In the genomic region with DNA sequence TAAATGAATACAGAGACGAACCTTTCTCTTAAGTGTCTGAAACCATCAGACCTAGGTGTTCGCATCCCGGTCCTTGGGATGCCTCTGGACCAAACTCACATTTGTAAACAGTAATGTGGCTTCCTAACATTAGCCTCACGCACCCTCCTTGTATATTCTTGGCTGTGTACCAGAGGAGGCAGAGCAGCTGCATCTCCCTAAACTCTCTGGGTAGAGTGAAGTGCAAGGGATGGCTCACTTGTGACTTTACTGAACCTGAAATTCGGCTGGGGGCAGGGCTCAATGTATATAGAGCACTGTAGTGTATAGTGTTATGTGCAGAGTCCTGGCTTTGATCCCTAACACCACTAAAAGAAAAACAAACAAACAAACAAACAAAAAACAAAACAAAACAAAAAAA, we compare ENCODE assay signal across 9 mouse cellular contexts. TPM values are rescaled to one million over a fixed set of nuclear protein-coding genes. Genes with fewer than 3 reads are reported as not detected.
DNase-seq lines count a peak whose midpoint lies in the region; ATAC-seq lines count a peak whose summit lies in the region.
"Had no signal": no experiment of that assay in that cellular context is flagged by ENCODE, and none has a peak within 500 bp of the region (broad histone marks: within the 10 kb centered on the region; RNA-seq: fewer than 3 reads in every experiment).

No protein-coding gene starts in this region.

- no peak for DNase-seq in liver, embryonic 11.5 days (ENCODE audit: low spot score)
- DNase-seq in liver, result no peak
- peak; percentile 63 for DNase-seq in embryonic facial prominence, embryonic 14.5 days (ENCODE audit: low spot score)
- DNase-seq in urinary bladder, adult 2 months (ENCODE audit: low spot score), result no peak
- no peak for DNase-seq in adrenal gland, postnatal 25 days
- DNase-seq: lung, postnatal 10 days had no signal

- H3K4me1 ChIP-seq in liver, embryonic 11.5 days (replicated peaks; ENCODE audit: control insufficient read depth, insufficient read depth, low read length), result peaks cover 23% of the 10 kb centered on the region; the same call in 1 of the 2 replicates
- peaks cover 49% of the 10 kb centered on the region for H3K4me1 ChIP-seq in embryonic facial prominence, embryonic 14.5 days (ENCODE audit: control insufficient read depth, insufficient read depth, low read length)
- peaks cover 30% of the 10 kb centered on the region for H3K4me1 ChIP-seq in intestine, embryonic 15.5 days (replicated peaks)
- H3K4me1 ChIP-seq in neural tube, embryonic 15.5 days, result peaks cover 43% of the 10 kb centered on the region

- no peak overlapping the region for H3K27ac ChIP-seq in liver, embryonic 11.5 days (ENCODE audit: low read depth, low read length)
- peak overlapping the region; percentile 87 for H3K27ac ChIP-seq in embryonic facial prominence, embryonic 14.5 days (replicated peaks; ENCODE audit: low read depth, low read length)
- H3K27ac ChIP-seq in intestine, embryonic 15.5 days, result peak overlapping the region; percentile 63; the same call in 1 of the 2 replicates
- H3K27ac ChIP-seq in neural tube, embryonic 15.5 days (replicated peaks), result 0 out of 2 replicates have a peak overlapping the region, but pooled peaks have one; percentile 7

- H3K9ac ChIP-seq in liver, embryonic 11.5 days (ENCODE audit: low read depth, low read length), result no peak overlapping the region
- H3K9ac ChIP-seq in embryonic facial prominence, embryonic 14.5 days (ENCODE audit: low read depth, low read length), result peak overlapping the region; percentile 50
- H3K9ac ChIP-seq in intestine, embryonic 15.5 days, result no peak overlapping the region
- H3K9ac ChIP-seq in neural tube, embryonic 15.5 days (replicated peaks), result no peak overlapping the region

- H3K4me2 ChIP-seq in liver, embryonic 11.5 days, result peak overlapping the region; percentile 82
- peak overlapping the region; percentile 60 for H3K4me2 ChIP-seq in embryonic facial prominence, embryonic 14.5 days (ENCODE audit: low read depth, low read length)
- H3K4me2 ChIP-seq in intestine, embryonic 15.5 days (replicated peaks), result peak overlapping the region; percentile 67
- peak overlapping the region; percentile 64 for H3K4me2 ChIP-seq in neural tube, embryonic 15.5 days

- WGBS in liver, embryonic 11.5 days, result 52% methylated on average over 5 of the region's 5 CpGs
- WGBS in embryonic facial prominence, embryonic 14.5 days, result 28% methylated on average over 5 of the region's 5 CpGs
- 27% methylated on average over 5 of the region's 5 CpGs for whole genome bisulfite sequencing in intestine, embryonic 15.5 days
- 37% methylated on average over 5 of the region's 5 CpGs for WGBS in neural tube, embryonic 15.5 days

- H3K4me3 ChIP-seq in liver, embryonic 11.5 days (ENCODE audit: low read depth, low read length), result no peak overlapping the region
- H3K4me3 ChIP-seq in embryonic facial prominence, embryonic 14.5 days (ENCODE audit: low read depth, low read length), result peak overlapping the region; percentile 36
- H3K4me3 ChIP-seq in intestine, embryonic 15.5 days (replicated peaks), result peak overlapping the region; percentile 32; the same call in 1 of the 2 replicates
- peak overlapping the region; percentile 31; the same call in 1 of the 2 replicates for H3K4me3 ChIP-seq in neural tube, embryonic 15.5 days (replicated peaks)

- H3K36me3 ChIP-seq in liver, embryonic 11.5 days (ENCODE audit: control insufficient read depth, insufficient read depth, low read length), result no peaks in the 10 kb centered on the region
- H3K36me3 ChIP-seq in embryonic facial prominence, embryonic 14.5 days (ENCODE audit: control insufficient read depth, insufficient read depth, low read length), result no peaks in the 10 kb centered on the region
- H3K36me3 ChIP-seq in intestine, embryonic 15.5 days, result no peaks in the 10 kb centered on the region
- H3K36me3 ChIP-seq in neural tube, embryonic 15.5 days, result no peaks in the 10 kb centered on the region

- no peak for ATAC-seq in liver, embryonic 11.5 days (replicated peaks; ENCODE audit: low FRiP score)
- peak; percentile 35; the same call in 1 of the 2 replicates for ATAC-seq in embryonic facial prominence, embryonic 14.5 days (ENCODE audit: low read depth)
- ATAC-seq in intestine, embryonic 15.5 days, result no peak
- no peak for ATAC-seq in neural tube, embryonic 15.5 days (ENCODE audit: low FRiP score)
- ATAC-seq in granulocyte monocyte progenitor cell, adult 5-6 weeks (replicated peaks; ENCODE audit: poor library complexity, severe bottlenecking), result no peak

- H3K9me3 ChIP-seq in liver, embryonic 11.5 days (ENCODE audit: control insufficient read depth, low read length), result no peaks in the 10 kb centered on the region
- no peaks in the 10 kb centered on the region for H3K9me3 ChIP-seq in embryonic facial prominence, embryonic 14.5 days (ENCODE audit: control insufficient read depth, low read length)
- no peaks in the 10 kb centered on the region for H3K9me3 ChIP-seq in intestine, embryonic 15.5 days
- H3K9me3 ChIP-seq in neural tube, embryonic 15.5 days (replicated peaks), result no peaks in the 10 kb centered on the region

- peaks cover 19% of the 10 kb centered on the region for H3K27me3 ChIP-seq in liver, embryonic 11.5 days (replicated peaks; ENCODE audit: control insufficient read depth, insufficient read depth, low read length)
- no peaks in the 10 kb centered on the region for H3K27me3 ChIP-seq in embryonic facial prominence, embryonic 14.5 days (replicated peaks; ENCODE audit: control insufficient read depth, insufficient read depth, low read length)
- no peaks in the 10 kb centered on the region for H3K27me3 ChIP-seq in intestine, embryonic 15.5 days (replicated peaks)
- H3K27me3 ChIP-seq in neural tube, embryonic 15.5 days (replicated peaks), result peaks cover 9% of the 10 kb centered on the region; the same call in 1 of the 2 replicates

RNA-seq across cellular contexts. Expression of a gene that starts 45.6 kb away (rescaled TPM):
- polyA plus RNA-seq in liver, embryonic 11.5 days (2014; fragmentation: Nextera tagmentation; extraction: Ambion mirVana), result 11.3 and 13.7 TPM in 2 replicates
- 15.7 and 16.5 TPM in 2 replicates for polyA plus RNA-seq in embryonic facial prominence, embryonic 14.5 days (2014; fragmentation: Nextera tagmentation; extraction: Ambion mirVana)
- 9.7 and 10.0 TPM in 2 replicates for polyA plus RNA-seq in intestine, embryonic 15.5 days (2015; fragmentation: Nextera tagmentation; extraction: Ambion mirVana)
- polyA plus RNA-seq in neural tube, embryonic 15.5 days (2015; fragmentation: Nextera tagmentation; extraction: Ambion mirVana), result 11.5 and 12.3 TPM in 2 replicates
- polyA plus RNA-seq in urinary bladder, adult 2 months (2012; rRNA removed), result 9.9 and 16.1 TPM in 2 replicates
- 33.9 and 40.3 TPM in 2 replicates for total RNA-seq in adrenal gland, postnatal 25 days (2021)
- 42.0 and 50.1 TPM in 2 replicates for total RNA-seq in granulocyte monocyte progenitor cell, adult 5-6 weeks (2014; fragmentation: Nextera tagmentation)
- total RNA-seq in granulocyte monocyte progenitor cell, adult 5-6 weeks (2017), result 23.8 and 27.4 TPM in 2 replicates
